Mouse (Mus musculus): ENCODE measurements around the gene Lsamp. TPM values are rescaled to one million over a fixed set of nuclear protein-coding genes. Genes with fewer than 3 reads are reported as not detected.

Lsamp gene
- polyA plus RNA-seq, 1 experiment from 2014 or later = 1.3 TPM

- Histone ChIP-seq H3K27me3 (replicated peaks; ENCODE audit: control insufficient read depth, insufficient read depth, low read length) (no peaks in the 10 kb centered on the region), H3K27ac (ENCODE audit: low read depth, low read length) (no peak overlapping the region), H3K4me1 (replicated peaks; ENCODE audit: control insufficient read depth, insufficient read depth, low read length) (no peaks in the 10 kb centered on the region), H3K4me2 (no peak overlapping the region), H3K4me3 (ENCODE audit: low read depth, low read length) (no peak overlapping the region), H3K9me3 (ENCODE audit: control insufficient read depth, low read length) (no peaks in the 10 kb centered on the region), H3K9ac (ENCODE audit: low read depth, low read length) (no peak overlapping the region), H3K36me3 (ENCODE audit: control insufficient read depth, insufficient read depth, low read length) (no peaks in the 10 kb centered on the region)
- DNase-seq (ENCODE audit: low spot score) = no peak
- no peak for ATAC-seq (replicated peaks; ENCODE audit: low FRiP score)
- WGBS = 72% methylated on average over 3 of the region's 3 CpGs
Observed at GRCm38 (mm10) chr16:40983026-40983425, 998.9 kb downstream of the Lsamp start.

GRCm38 (mm10) chr16:41007569-41007968 lies 1023.4 kb downstream of the Lsamp start:
- no peaks in the 10 kb centered on the region for H3K4me1 ChIP-seq (replicated peaks; ENCODE audit: control insufficient read depth, insufficient read depth, low read length)
- ATAC-seq (replicated peaks; ENCODE audit: low FRiP score) (no peak), DNase-seq (ENCODE audit: low spot score) (no peak)
- H3K4me2 ChIP-seq = no peak overlapping the region
- H3K36me3 ChIP-seq (ENCODE audit: control insufficient read depth, insufficient read depth, low read length) = no peaks in the 10 kb centered on the region
- H3K27ac ChIP-seq (ENCODE audit: low read depth, low read length) = no peak overlapping the region
- no peak overlapping the region for H3K4me3 ChIP-seq (ENCODE audit: low read depth, low read length)
- H3K9me3 ChIP-seq (ENCODE audit: control insufficient read depth, low read length) = no peaks in the 10 kb centered on the region
- no peak overlapping the region for H3K9ac ChIP-seq (ENCODE audit: low read depth, low read length)
- WGBS = 79% methylated on average over 5 of the region's 5 CpGs
- no peaks in the 10 kb centered on the region for H3K27me3 ChIP-seq (replicated peaks; ENCODE audit: control insufficient read depth, insufficient read depth, low read length)

- no peak overlapping the region for H3K4me3 ChIP-seq (ENCODE audit: low read depth, low read length)
- ATAC-seq (replicated peaks; ENCODE audit: low FRiP score) (no peak), DNase-seq (ENCODE audit: low spot score) (no peak)
- H3K36me3 ChIP-seq (ENCODE audit: control insufficient read depth, insufficient read depth, low read length) = no peaks in the 10 kb centered on the region
- H3K27me3 ChIP-seq (replicated peaks; ENCODE audit: control insufficient read depth, insufficient read depth, low read length) = no peaks in the 10 kb centered on the region
- H3K4me1 ChIP-seq (replicated peaks; ENCODE audit: control insufficient read depth, insufficient read depth, low read length) = no peaks in the 10 kb centered on the region
- H3K4me2 ChIP-seq = no peak overlapping the region
- no peak overlapping the region for H3K9ac ChIP-seq (ENCODE audit: low read depth, low read length)
- H3K9me3 ChIP-seq (ENCODE audit: control insufficient read depth, low read length) = no peaks in the 10 kb centered on the region
- H3K27ac ChIP-seq (ENCODE audit: low read depth, low read length) = no peak overlapping the region
Observed at GRCm38 (mm10) chr16:41034746-41035145, 1050.6 kb downstream of the Lsamp start.

GRCm38 (mm10) chr16:41041686-41042085 lies 1057.5 kb downstream of the Lsamp start:
- H3K4me1 ChIP-seq (replicated peaks; ENCODE audit: control insufficient read depth, insufficient read depth, low read length) = no peaks in the 10 kb centered on the region
- no peaks in the 10 kb centered on the region for H3K36me3 ChIP-seq (ENCODE audit: control insufficient read depth, insufficient read depth, low read length)
- H3K4me2 ChIP-seq = no peak overlapping the region
- no peak overlapping the region for H3K9ac ChIP-seq (ENCODE audit: low read depth, low read length)
- no peak overlapping the region for H3K4me3 ChIP-seq (ENCODE audit: low read depth, low read length)
- 70% methylated on average over 2 of the region's 2 CpGs for WGBS
- H3K27ac ChIP-seq (ENCODE audit: low read depth, low read length) = no peak overlapping the region
- H3K9me3 ChIP-seq (ENCODE audit: control insufficient read depth, low read length) = no peaks in the 10 kb centered on the region
- H3K27me3 ChIP-seq (replicated peaks; ENCODE audit: control insufficient read depth, insufficient read depth, low read length) = no peaks in the 10 kb centered on the region
- DNase-seq (ENCODE audit: low spot score) (no peak), ATAC-seq (replicated peaks; ENCODE audit: low FRiP score) (no peak)

- WGBS = 58% methylated on average over 7 of the region's 7 CpGs
- ATAC-seq (replicated peaks; ENCODE audit: low FRiP score) (no peak; the same call in 1 of the 2 replicates), DNase-seq (ENCODE audit: low spot score) (no peak)
- Histone ChIP-seq H3K27me3 (replicated peaks; ENCODE audit: control insufficient read depth, insufficient read depth, low read length) (no peaks in the 10 kb centered on the region), H3K9me3 (ENCODE audit: control insufficient read depth, low read length) (no peaks in the 10 kb centered on the region), H3K4me1 (replicated peaks; ENCODE audit: control insufficient read depth, insufficient read depth, low read length) (no peaks in the 10 kb centered on the region), H3K4me2 (no peak overlapping the region), H3K4me3 (ENCODE audit: low read depth, low read length) (no peak overlapping the region), H3K27ac (ENCODE audit: low read depth, low read length) (no peak overlapping the region), H3K36me3 (ENCODE audit: control insufficient read depth, insufficient read depth, low read length) (no peaks in the 10 kb centered on the region), H3K9ac (ENCODE audit: low read depth, low read length) (no peak overlapping the region)
Observed at GRCm38 (mm10) chr16:41063270-41063857, 1079.2 kb downstream of the Lsamp start.

- H3K27me3 ChIP-seq (replicated peaks; ENCODE audit: control insufficient read depth, insufficient read depth, low read length) = no peaks in the 10 kb centered on the region
- H3K4me3 ChIP-seq (ENCODE audit: low read depth, low read length) = no peak overlapping the region
- H3K4me1 ChIP-seq (replicated peaks; ENCODE audit: control insufficient read depth, insufficient read depth, low read length) = no peaks in the 10 kb centered on the region
- no peak overlapping the region for H3K9ac ChIP-seq (ENCODE audit: low read depth, low read length)
- H3K36me3 ChIP-seq (ENCODE audit: control insufficient read depth, insufficient read depth, low read length) = no peaks in the 10 kb centered on the region
- 78% methylated on average over 2 of the region's 2 CpGs for WGBS
- ATAC-seq (replicated peaks; ENCODE audit: low FRiP score) (no peak), DNase-seq (ENCODE audit: low spot score) (no peak)
- no peak overlapping the region for H3K4me2 ChIP-seq
- H3K27ac ChIP-seq (ENCODE audit: low read depth, low read length) = no peak overlapping the region
- H3K9me3 ChIP-seq (ENCODE audit: control insufficient read depth, low read length) = no peaks in the 10 kb centered on the region
Observed at GRCm38 (mm10) chr16:41073470-41073869, 1089.3 kb downstream of the Lsamp start.

- Histone ChIP-seq H3K27ac (ENCODE audit: low read depth, low read length) (no peak overlapping the region), H3K4me2 (no peak overlapping the region), H3K9ac (ENCODE audit: low read depth, low read length) (no peak overlapping the region), H3K4me1 (replicated peaks; ENCODE audit: control insufficient read depth, insufficient read depth, low read length) (no peaks in the 10 kb centered on the region), H3K9me3 (ENCODE audit: control insufficient read depth, low read length) (no peaks in the 10 kb centered on the region), H3K36me3 (ENCODE audit: control insufficient read depth, insufficient read depth, low read length) (no peaks in the 10 kb centered on the region), H3K27me3 (replicated peaks; ENCODE audit: control insufficient read depth, insufficient read depth, low read length) (no peaks in the 10 kb centered on the region), H3K4me3 (ENCODE audit: low read depth, low read length) (no peak overlapping the region)
- DNase-seq (ENCODE audit: low spot score) (no peak), ATAC-seq (replicated peaks; ENCODE audit: low FRiP score) (no peak)
- WGBS = 81% methylated on average over 2 of the region's 2 CpGs
Observed at GRCm38 (mm10) chr16:41088648-41089047, 1104.5 kb downstream of the Lsamp start.

GRCm38 (mm10) chr16:41090092-41090491 lies 1105.9 kb downstream of the Lsamp start:
- Histone ChIP-seq H3K4me3 (ENCODE audit: low read depth, low read length) (no peak overlapping the region), H3K9me3 (ENCODE audit: control insufficient read depth, low read length) (no peaks in the 10 kb centered on the region), H3K9ac (ENCODE audit: low read depth, low read length) (no peak overlapping the region), H3K36me3 (ENCODE audit: control insufficient read depth, insufficient read depth, low read length) (no peaks in the 10 kb centered on the region), H3K4me1 (replicated peaks; ENCODE audit: control insufficient read depth, insufficient read depth, low read length) (no peaks in the 10 kb centered on the region), H3K4me2 (no peak overlapping the region), H3K27me3 (replicated peaks; ENCODE audit: control insufficient read depth, insufficient read depth, low read length) (no peaks in the 10 kb centered on the region), H3K27ac (ENCODE audit: low read depth, low read length) (no peak overlapping the region)
- WGBS = 53% methylated on average over 2 of the region's 2 CpGs
- ATAC-seq (replicated peaks; ENCODE audit: low FRiP score) = no peak
- DNase-seq (ENCODE audit: low spot score) = no peak

- H3K9me3 ChIP-seq (ENCODE audit: control insufficient read depth, low read length) = no peaks in the 10 kb centered on the region
Observed at GRCm38 (mm10) chr16:41091259-41091658, 1107.1 kb downstream of the Lsamp start.

More at GRCm38 (mm10) chr16:41091259-41091658, 1107.1 kb downstream of the Lsamp start:
- H3K27me3 ChIP-seq (replicated peaks; ENCODE audit: control insufficient read depth, insufficient read depth, low read length) = no peaks in the 10 kb centered on the region
- no peak overlapping the region for H3K9ac ChIP-seq (ENCODE audit: low read depth, low read length)
- no peak overlapping the region for H3K27ac ChIP-seq (ENCODE audit: low read depth, low read length)
- H3K36me3 ChIP-seq (ENCODE audit: control insufficient read depth, insufficient read depth, low read length) = no peaks in the 10 kb centered on the region
- H3K4me1 ChIP-seq (replicated peaks; ENCODE audit: control insufficient read depth, insufficient read depth, low read length) = no peaks in the 10 kb centered on the region
- ATAC-seq (replicated peaks; ENCODE audit: low FRiP score) (no peak), DNase-seq (ENCODE audit: low spot score) (no peak)
- no peak overlapping the region for H3K4me2 ChIP-seq
- H3K4me3 ChIP-seq (ENCODE audit: low read depth, low read length) = no peak overlapping the region
